Mouse (Mus musculus): Measurements from ENCODE around the gene Rprd1b.

Rprd1b gene

GRCm38 (mm10) chr2:158146971-158147370 is 118.7 kb downstream of the Rprd1b start:
- DNase-seq (ENCODE audit: low read depth), result no peak

- no peak for DNase-seq (ENCODE audit: low read depth)
These were observed 122.8 kb downstream of the Rprd1b start for GRCm38 (mm10) chr2:158151077-158151476.

GRCm38 (mm10) chr2:158152685-158153309 is 124.5 kb downstream of the Rprd1b start:
- DNase-seq (ENCODE audit: low read depth), result no peak

GRCm38 (mm10) chr2:158153728-158154343 is 125.5 kb downstream of the Rprd1b start:
- DNase-seq (ENCODE audit: low read depth), result no peak

- no peak for DNase-seq (ENCODE audit: low read depth)
These were observed 126.3 kb downstream of the Rprd1b start for GRCm38 (mm10) chr2:158154641-158155040.

GRCm38 (mm10) chr2:158155101-158155500 is 126.8 kb downstream of the Rprd1b start:
- DNase-seq (ENCODE audit: low read depth), result no peak

GRCm38 (mm10) chr2:158155615-158156014 is 127.3 kb downstream of the Rprd1b start:
- no peak for DNase-seq (ENCODE audit: low read depth)

- no peak for DNase-seq (ENCODE audit: low read depth)
These were observed 128.2 kb downstream of the Rprd1b start for GRCm38 (mm10) chr2:158156487-158156886.

GRCm38 (mm10) chr2:158157654-158158053 is 129.4 kb downstream of the Rprd1b start:
- DNase-seq (ENCODE audit: low read depth), result no peak

- no peak for DNase-seq (ENCODE audit: low read depth)
These were observed 131.3 kb downstream of the Rprd1b start for GRCm38 (mm10) chr2:158159376-158160235.

GRCm38 (mm10) chr2:158161761-158162160 is 133.5 kb downstream of the Rprd1b start:
- DNase-seq (ENCODE audit: low read depth), result no peak

- no peak for DNase-seq (ENCODE audit: low read depth)
These were observed 134.7 kb downstream of the Rprd1b start for GRCm38 (mm10) chr2:158163034-158163433.

- DNase-seq (ENCODE audit: low read depth), result no peak
These were observed 137.5 kb downstream of the Rprd1b start for GRCm38 (mm10) chr2:158165776-158166175.

GRCm38 (mm10) chr2:158166628-158167027 is 138.3 kb downstream of the Rprd1b start:
- DNase-seq (ENCODE audit: low read depth), result no peak

GRCm38 (mm10) chr2:158167496-158168205 is 139.4 kb downstream of the Rprd1b start:
- DNase-seq (ENCODE audit: low read depth), result no peak

GRCm38 (mm10) chr2:158168741-158169211 is 140.5 kb downstream of the Rprd1b start:
- DNase-seq (ENCODE audit: low read depth), result no peak

- DNase-seq (ENCODE audit: low read depth), result no peak
These were observed 141.1 kb downstream of the Rprd1b start for GRCm38 (mm10) chr2:158169351-158169750.

GRCm38 (mm10) chr2:158169771-158170170 is 141.5 kb downstream of the Rprd1b start:
- no peak for DNase-seq (ENCODE audit: low read depth)

- DNase-seq (ENCODE audit: low read depth), result no peak
These were observed 142.1 kb downstream of the Rprd1b start for GRCm38 (mm10) chr2:158170394-158170793.

GRCm38 (mm10) chr2:158174438-158174837 is 146.1 kb downstream of the Rprd1b start:
- no peak for DNase-seq (ENCODE audit: low read depth)

- no peak for DNase-seq (ENCODE audit: low read depth)
These were observed 146.7 kb downstream of the Rprd1b start for GRCm38 (mm10) chr2:158174958-158175357.

GRCm38 (mm10) chr2:158175433-158175832 is 147.1 kb downstream of the Rprd1b start:
- no peak for DNase-seq (ENCODE audit: low read depth)

Measured in fibroblast of lung, adult 2 months (primary cell).